Comparison of ENCODE assay signal across 8 mouse cellular contexts in the genomic region with DNA sequence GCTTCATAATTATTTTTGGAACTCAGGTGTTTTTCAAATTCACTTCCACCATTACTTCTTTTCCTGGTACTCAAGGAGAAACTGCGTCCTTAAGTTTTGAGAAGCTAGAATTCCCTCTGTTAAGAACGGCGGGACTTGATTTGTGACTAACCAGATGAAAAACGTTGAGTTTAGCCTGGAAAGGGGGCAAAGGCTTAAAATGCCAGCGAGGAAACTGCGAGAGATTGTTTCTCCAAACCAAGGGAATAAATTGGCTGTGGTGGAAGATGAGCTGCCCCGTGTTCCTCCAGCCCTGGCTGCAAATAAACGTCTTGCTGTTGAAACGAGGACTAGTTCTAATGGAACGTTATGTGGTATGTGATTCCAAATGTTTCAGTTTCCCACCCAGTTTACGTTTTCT. TPM values are rescaled to one million over a fixed set of nuclear protein-coding genes. Genes with fewer than 3 reads are reported as not detected.
A peak's percentile ranks its signal among the peaks of the same experiment; 100 is the strongest.
DNase-seq lines count a peak whose midpoint lies in the region; ATAC-seq and TF ChIP-seq lines count a peak whose summit lies in the region.

No protein-coding gene starts in this region.

- peaks cover 7% of the 10 kb centered on the region for H3K36me3 ChIP-seq in hindbrain, embryonic 16.5 days (ENCODE audit: control insufficient read depth, insufficient read depth, low read length)

- peak overlapping the region; percentile 93 for H3K4me2 ChIP-seq in hindbrain, embryonic 16.5 days (ENCODE audit: low read length)

- H3K9ac ChIP-seq in hindbrain, embryonic 16.5 days (ENCODE audit: low read depth, low read length), result peak overlapping the region; percentile 60

- no peaks in the 10 kb centered on the region for H3K9me3 ChIP-seq in hindbrain, embryonic 16.5 days (ENCODE audit: control insufficient read depth, low read length)

- no peak for ATAC-seq in hindbrain, embryonic 16.5 days

- TF ChIP-seq CTCF in layer of hippocampus, adult 2 months (conservative IDR thresholded peaks at IDR 0.05), result no peak
- TF ChIP-seq CTCF in brain, embryonic 14.5 days (IDR thresholded peaks at IDR 0.05; ENCODE audit: borderline replicate concordance, extremely low read depth, insufficient read depth, insufficient read length), result no peak

- no peak for DNase-seq in layer of hippocampus, adult 2 months (ENCODE audit: low spot score in 2 of 2)
- no peak for DNase-seq in layer of hippocampus, postnatal 25 days (ENCODE audit: extremely low spot score in 1 of 2, low spot score in 1 of 2)
- DNase-seq in brain, embryonic 14.5 days (ENCODE audit: low read depth), result peak; percentile 13
- peak; percentile 31 for DNase-seq in naive thymus-derived CD4-positive, alpha-beta T cell, adult 2 months (ENCODE audit: low read depth)
- DNase-seq in urinary bladder, postnatal 36 days (ENCODE audit: low spot score in 2 of 2), result no peak
- DNase-seq in cerebellum, adult 18-20 months, result no peak
- no peak for DNase-seq in thymus, postnatal 14 days

- peak overlapping the region; percentile 97 for H3K4me3 ChIP-seq in layer of hippocampus, adult 2 months
- peak overlapping the region; percentile 74 for H3K4me3 ChIP-seq in hindbrain, embryonic 16.5 days (ENCODE audit: low read length)

- H3K4me1 ChIP-seq in hindbrain, embryonic 16.5 days (ENCODE audit: control insufficient read depth, insufficient read depth, low read depth, low read length), result peaks cover 24% of the 10 kb centered on the region

- 8% methylated on average over 11 of the region's 11 CpGs for WGBS in hindbrain, embryonic 16.5 days

- no peaks in the 10 kb centered on the region for H3K27me3 ChIP-seq in hindbrain, embryonic 16.5 days (replicated peaks; ENCODE audit: control insufficient read depth, insufficient read depth, low read length)

- peak overlapping the region; percentile 99 for H3K27ac ChIP-seq in layer of hippocampus, adult 2 months
- no peak overlapping the region for H3K27ac ChIP-seq in hindbrain, embryonic 16.5 days (ENCODE audit: low read depth, low read length)

- no peak for TF ChIP-seq POLR2A in brain, embryonic 14.5 days (IDR thresholded peaks at IDR 0.05; ENCODE audit: borderline replicate concordance, extremely low read depth, insufficient read depth, insufficient read length, poor library complexity, severe bottlenecking)

RNA-seq across cellular contexts. Expression of gene 2700049A03Rik, which starts 1.0 kb away (rescaled TPM):
- total RNA-seq in layer of hippocampus, adult 2 months (2021), result 1 to 10 TPM; 7.5 to 9.0 TPM
- total RNA-seq in layer of hippocampus, postnatal 25 days (2021), result 1 to 10 TPM; 5.4 to 6.6 TPM
- polyA plus RNA-seq in brain, embryonic 14.5 days (2012; rRNA removed), result 11.6 and 13.0 TPM in 2 replicates
- polyA plus RNA-seq in hindbrain, embryonic 16.5 days (2015; fragmentation: Nextera tagmentation; extraction: Ambion mirVana), result 10.2 and 11.4 TPM in 2 replicates

RNA-seq across cellular contexts. Expression of gene Timm9, which starts 1.2 kb away (rescaled TPM):
- total RNA-seq in layer of hippocampus, adult 2 months (2021), result 10 to 100 TPM; 61.7 to 69.7 TPM
- 10 to 100 TPM; 54.0 to 54.6 TPM for total RNA-seq in layer of hippocampus, postnatal 25 days (2021)
- 47.1 and 53.3 TPM in 2 replicates for polyA plus RNA-seq in brain, embryonic 14.5 days (2012; rRNA removed)
- 113 and 118 TPM in 2 replicates for polyA plus RNA-seq in hindbrain, embryonic 16.5 days (2015; fragmentation: Nextera tagmentation; extraction: Ambion mirVana)

RNA-seq across cellular contexts. Expression of gene Tomm20l, which starts 26.5 kb away (rescaled TPM):
- not detected for total RNA-seq in layer of hippocampus, adult 2 months (2021)
- not detected for total RNA-seq in layer of hippocampus, postnatal 25 days (2021)
- polyA plus RNA-seq in brain, embryonic 14.5 days (2012; rRNA removed), result not detected in 2 replicates
- polyA plus RNA-seq in hindbrain, embryonic 16.5 days (2015; fragmentation: Nextera tagmentation; extraction: Ambion mirVana), result not detected in 2 replicates

Comparison
In these comparisons a context has a peak if more than half of its experiments do, and no peak if none do; other contexts are left out.
1. DNase-seq: peak in brain, embryonic 14.5 days (single experiment) and naive thymus-derived CD4-positive, alpha-beta T cell, adult 2 months (single experiment); none in layer of hippocampus, adult 2 months (0 of 2), layer of hippocampus, postnatal 25 days (0 of 2), urinary bladder, postnatal 36 days (0 of 2), cerebellum, adult 18-20 months (0 of 2) and thymus, postnatal 14 days (single experiment).